Mouse (Mus musculus): Measurements from ENCODE around the gene Tnnt3.

- TF ChIP-seq POLR2A (IDR thresholded peaks at IDR 0.05; ENCODE audit: control insufficient read depth in 1 of 2, insufficient read depth in 1 of 2, low read depth in 1 of 2, low read length in 2 of 2, poor library complexity in 1 of 2): no peak
- no peak for TF ChIP-seq ETS1 (IDR thresholded peaks at IDR 0.05; ENCODE audit: low read depth, low read length)
- TF ChIP-seq SIN3A (IDR thresholded peaks at IDR 0.05; ENCODE audit: low read length): no peak
- TF ChIP-seq ZKSCAN1 (IDR thresholded peaks at IDR 0.05; ENCODE audit: low read depth, low read length): no peak
- no peak for TF ChIP-seq TCF12 (IDR thresholded peaks at IDR 0.05; ENCODE audit: low read depth, low read length)
Observed at GRCm38 (mm10) chr7:142537879-142538278, 39.2 kb downstream of the Tnnt3 start.
